Mouse (Mus musculus) testis, adult 2 months (tissue): ENCODE data around the gene Alg9. TPM values are rescaled to one million over a fixed set of nuclear protein-coding genes. Genes with fewer than 3 reads are reported as not detected.

ENCODE experiments used
- H3K27ac ChIP-seq: fragments of 200-500 bp; 2 replicates; pipeline ENCODE4 v1.5.1; 2012; ENCODE audit warnings: low read depth, low read length; ENCODE audit not compliant: control insufficient read depth, insufficient read depth
- H3K27me3 ChIP-seq: fragments of 200-500 bp; 2 replicates; pipeline ENCODE4 v1.6.1; 2012; ENCODE audit warnings: mild to moderate bottlenecking, low read length, moderate library complexity; ENCODE audit not compliant: control insufficient read depth, insufficient read depth
- H3K36me3 ChIP-seq: fragments of 200-500 bp; 2 replicates; pipeline ENCODE4 v1.6.1; 2012; ENCODE audit warnings: mild to moderate bottlenecking, low read length; ENCODE audit not compliant: control insufficient read depth, insufficient read depth
- H3K4me1 ChIP-seq: fragments of 200-500 bp; 2 replicates; pipeline ENCODE4 v1.6.1; 2012; ENCODE audit warnings: low read length; ENCODE audit not compliant: control insufficient read depth, insufficient read depth
- H3K4me3 ChIP-seq: fragments of 200-500 bp; 2 replicates; pipeline ENCODE4 v1.5.1; 2012; ENCODE audit warnings: low read depth, mild to moderate bottlenecking, low read length, moderate library complexity, mixed read lengths; ENCODE audit not compliant: control insufficient read depth
- CTCF ChIP-seq: fragments of 200-500 bp; IDR thresholded peaks from 2 replicates; pipeline ENCODE4 v1.5.1; 2012; ENCODE audit warnings: low read depth, mild to moderate bottlenecking, inconsistent platforms, low read length, moderate library complexity; ENCODE audit not compliant: control insufficient read depth, insufficient read depth, insufficient replicate concordance
- POLR2A ChIP-seq: fragments of 200-500 bp; IDR thresholded peaks from 2 replicates; pipeline ENCODE4 v1.6.1; 2012; ENCODE audit warnings: low read depth, mild to moderate bottlenecking, inconsistent platforms, low read length, moderate library complexity; ENCODE audit not compliant: control insufficient read depth
- polyA plus RNA-seq: library from polyadenylated mRNA; depleted of rRNA; stranded (reverse); fragments of >200 nt; gene quantifications from 2 replicates; pipeline ENCODE4 v1.2.3, GENCODE M21; 2012

Gene Alg9
- polyA plus RNA-seq, 1 experiment: 40.0 TPM

GRCm38 (mm10) chr9:50833786-50834185 is 59.0 kb downstream of the Alg9 start:
- Histone ChIP-seq H3K4me1 (peaks cover 3% of the 10 kb centered on the region; the same call in 1 of the 2 replicates), H3K4me3 (no peak overlapping the region), H3K27ac (no peak overlapping the region), H3K27me3 (no peaks in the 10 kb centered on the region), H3K36me3 (no peaks in the 10 kb centered on the region)
- TF ChIP-seq CTCF (no peak), POLR2A (no peak)

GRCm38 (mm10) chr9:50835068-50835705 is 60.4 kb downstream of the Alg9 start:
- Histone ChIP-seq H3K36me3 (no peaks in the 10 kb centered on the region), H3K27ac (no peak overlapping the region), H3K4me3 (no peak overlapping the region), H3K4me1 (peaks cover 3% of the 10 kb centered on the region; the same call in 1 of the 2 replicates), H3K27me3 (no peaks in the 10 kb centered on the region)
- no peak for TF ChIP-seq CTCF
- no peak for TF ChIP-seq POLR2A

- Histone ChIP-seq H3K4me1 (peaks cover 3% of the 10 kb centered on the region; the same call in 1 of the 2 replicates), H3K36me3 (no peaks in the 10 kb centered on the region), H3K27me3 (no peaks in the 10 kb centered on the region), H3K27ac (no peak overlapping the region), H3K4me3 (no peak overlapping the region)
- TF ChIP-seq POLR2A: no peak
- no peak for TF ChIP-seq CTCF
Measured at GRCm38 (mm10) chr9:50836097-50836496, 61.3 kb downstream of the Alg9 start.

- no peak overlapping the region for H3K27ac ChIP-seq
- no peak for TF ChIP-seq CTCF
- TF ChIP-seq POLR2A: no peak
- no peaks in the 10 kb centered on the region for H3K4me1 ChIP-seq
- no peaks in the 10 kb centered on the region for H3K27me3 ChIP-seq
- no peaks in the 10 kb centered on the region for H3K36me3 ChIP-seq
- no peak overlapping the region for H3K4me3 ChIP-seq
Measured at GRCm38 (mm10) chr9:50841079-50841789, 66.4 kb downstream of the Alg9 start.

GRCm38 (mm10) chr9:50845081-50845480 is 70.3 kb downstream of the Alg9 start, which contains the start of gene Ppp2r1b:
Gene Ppp2r1b (plus strand): TSS chr9:50845301.
- Histone ChIP-seq H3K27ac (no peak within 1 kb of the TSS), H3K36me3 (no peaks in the 10 kb centered on the region), H3K4me3 (no peak within 1 kb of the TSS), H3K4me1 (no peaks in the 10 kb centered on the region), H3K27me3 (no peaks in the 10 kb centered on the region)
- TF ChIP-seq POLR2A (no peak), CTCF (no peak)

- no peak overlapping the region for H3K4me3 ChIP-seq
- H3K27ac ChIP-seq: no peak overlapping the region
- no peaks in the 10 kb centered on the region for H3K27me3 ChIP-seq
- H3K4me1 ChIP-seq: no peaks in the 10 kb centered on the region
- H3K36me3 ChIP-seq: no peaks in the 10 kb centered on the region
- TF ChIP-seq CTCF (no peak), POLR2A (no peak)
Measured at GRCm38 (mm10) chr9:50845547-50845946, 70.7 kb downstream of the Alg9 start.

GRCm38 (mm10) chr9:50847133-50847532 is 72.3 kb downstream of the Alg9 start:
- Histone ChIP-seq H3K4me3 (no peak overlapping the region), H3K36me3 (no peaks in the 10 kb centered on the region), H3K27me3 (no peaks in the 10 kb centered on the region), H3K27ac (no peak overlapping the region), H3K4me1 (no peaks in the 10 kb centered on the region)
- TF ChIP-seq CTCF: no peak
- TF ChIP-seq POLR2A: no peak
